ENCODE assay signal across 8 mouse cellular contexts in the genomic region with DNA sequence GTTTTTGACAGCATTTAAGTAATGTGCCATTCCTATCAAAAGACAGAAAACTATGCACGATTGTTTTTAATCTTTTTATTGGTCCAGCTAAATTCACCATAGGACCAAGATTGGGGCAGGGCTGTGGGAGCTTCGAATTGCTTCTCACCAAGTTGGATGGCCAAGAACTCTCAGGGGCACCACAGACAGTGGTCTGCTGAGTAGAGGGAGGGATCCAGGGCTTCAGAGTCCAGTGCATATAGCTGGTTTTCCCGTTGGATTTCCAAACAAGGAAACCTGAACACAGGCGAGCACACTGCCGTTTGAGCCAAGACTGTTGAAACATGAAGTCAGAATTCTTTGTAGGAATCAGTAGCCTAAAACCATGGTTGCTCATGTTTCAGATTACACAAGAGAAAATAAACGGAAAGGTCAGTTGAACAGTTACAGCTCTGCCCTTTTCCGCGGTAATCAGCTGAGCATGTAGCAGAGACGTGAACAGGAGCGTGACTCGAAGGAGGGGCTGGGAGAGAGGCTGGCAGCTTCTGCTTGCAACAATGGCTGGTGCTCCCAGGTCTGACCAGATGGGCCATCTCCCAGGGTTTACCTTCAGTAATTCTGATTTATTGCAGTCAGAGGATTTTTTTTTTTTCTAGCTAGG. TPM values are rescaled to one million over a fixed set of nuclear protein-coding genes. Genes with fewer than 3 reads are reported as not detected.
DNase-seq lines count a peak whose midpoint lies in the region; ATAC-seq and TF ChIP-seq lines count a peak whose summit lies in the region.

No protein-coding gene starts in this region.

- no peaks in the 10 kb centered on the region for H3K36me3 ChIP-seq in stomach, postnatal 0 days (ENCODE audit: control insufficient read depth, insufficient read depth, low read length)

- H3K4me1 ChIP-seq in stomach, postnatal 0 days (replicated peaks; ENCODE audit: control insufficient read depth, insufficient read depth), result no peaks in the 10 kb centered on the region

- H3K4me3 ChIP-seq in stomach, postnatal 0 days (ENCODE audit: low read depth, low read length), result no peak overlapping the region

- no peak overlapping the region for H3K9ac ChIP-seq in stomach, postnatal 0 days (ENCODE audit: low read length)

- H3K9me3 ChIP-seq in stomach, postnatal 0 days (ENCODE audit: control insufficient read depth, low read length), result no peaks in the 10 kb centered on the region

- no peaks in the 10 kb centered on the region for H3K27me3 ChIP-seq in stomach, postnatal 0 days (ENCODE audit: control insufficient read depth, insufficient read depth, low read length)

- no peak overlapping the region for H3K4me2 ChIP-seq in stomach, postnatal 0 days (replicated peaks; ENCODE audit: low read depth)

- peak; percentile 29 for DNase-seq in left cerebral cortex, postnatal 4 days
- DNase-seq in left cerebral cortex, adult 9 months (ENCODE audit: low spot score in 2 of 2), result no peak
- peak; percentile 71 for DNase-seq in kidney, adult 9 months
- peak; percentile 42 for DNase-seq in lung, postnatal 14 days
- DNase-seq in stomach, postnatal 0 days (ENCODE audit: low spot score), result peak; percentile 51
- DNase-seq in left cerebral cortex, adult 11 months (ENCODE audit: low spot score), result no peak
- no peak for DNase-seq in frontal cortex, postnatal 10 days (ENCODE audit: low spot score in 2 of 2)

- H3K27ac ChIP-seq in stomach, postnatal 0 days (replicated peaks), result peak overlapping the region; percentile 41; the same call in 1 of the 2 replicates

- WGBS in stomach, postnatal 0 days, result 24% methylated on average over 11 of the region's 11 CpGs

- no peak for TF ChIP-seq EP300 in stomach, postnatal 0 days (optimal IDR thresholded peaks at IDR 0.05)

- no peak for TF ChIP-seq CTCF in stomach, postnatal 0 days (IDR thresholded peaks at IDR 0.05; ENCODE audit: low read depth)

- intact Hi-C loops in left cerebral cortex, postnatal 4 days (cut with DNase I), result no loop called here

- peak; percentile 76 for ATAC-seq in granulocyte monocyte progenitor cell, adult 5-6 weeks (replicated peaks; ENCODE audit: poor library complexity, severe bottlenecking)
- ATAC-seq in stomach, postnatal 0 days (ENCODE audit: low FRiP score, low TSS enrichment), result peak; percentile 77

RNA-seq across cellular contexts. Expression of a gene that starts 38.0 kb away (rescaled TPM):
- total RNA-seq in left cerebral cortex, postnatal 4 days (2021), result 1 to 10 TPM; 8.3 to 9.5 TPM
- total RNA-seq in granulocyte monocyte progenitor cell, adult 5-6 weeks (2014; fragmentation: Nextera tagmentation), result 21.5 and 23.6 TPM in 2 replicates
- 33.9 and 42.4 TPM in 2 replicates for total RNA-seq in granulocyte monocyte progenitor cell, adult 5-6 weeks (2017)
- 16.6 and 18.6 TPM in 2 replicates for polyA plus RNA-seq in stomach, postnatal 0 days (2015; fragmentation: Nextera tagmentation; extraction: Ambion mirVana)

Comparison
In these comparisons a context has a peak if more than half of its experiments do, and no peak if none do; other contexts are left out.
1. DNase-seq: peak in left cerebral cortex, postnatal 4 days (single experiment), kidney, adult 9 months (single experiment), lung, postnatal 14 days (single experiment) and stomach, postnatal 0 days (single experiment); none in left cerebral cortex, adult 9 months (0 of 2), left cerebral cortex, adult 11 months (single experiment) and frontal cortex, postnatal 10 days (0 of 2).